Mouse (Mus musculus) C2C12 (cell line): ENCODE data around the gene Cdkn1a. TPM values are rescaled to one million over a fixed set of nuclear protein-coding genes. Genes with fewer than 3 reads are reported as not detected.

Source experiments
- H3K27me3 ChIP-seq: one replicate; pipeline ENCODE4 v1.6.1; 2011; ENCODE audit not compliant: control insufficient read depth, insufficient read depth, insufficient read length
- H3K36me3 ChIP-seq: one replicate; pipeline ENCODE4 v1.6.1; 2011; ENCODE audit not compliant: control insufficient read depth, insufficient read depth
- H3K4me3 ChIP-seq: one replicate; pipeline ENCODE4 v1.5.1; 2011; ENCODE audit warnings: mild to moderate bottlenecking, control low read depth; ENCODE audit not compliant: poor library complexity, insufficient read depth, severe bottlenecking
- H3K79me2 ChIP-seq: one replicate; pipeline ENCODE4 v1.6.1; 2011; ENCODE audit not compliant: control insufficient read depth, insufficient read depth
- H3K79me3 ChIP-seq: one replicate; pipeline ENCODE4 v1.6.1; 2011; ENCODE audit warnings: low read depth, control low read depth
- H3ac ChIP-seq: one replicate; pipeline ENCODE3; 2011; ENCODE audit warnings: low read depth; ENCODE audit not compliant: control insufficient read depth, insufficient read length
- CEBPB ChIP-seq: IDR thresholded peaks from one replicate; pipeline ENCODE4 v1.6.1; 2011; ENCODE audit warnings: low read depth, mild to moderate bottlenecking, control low read depth, moderate library complexity
- CTCF ChIP-seq: IDR thresholded peaks from one replicate; pipeline ENCODE4 v1.5.1; 2011; ENCODE audit not compliant: control insufficient read depth, insufficient read depth, insufficient read length
- FOSL1 ChIP-seq: IDR thresholded peaks from one replicate; pipeline ENCODE4 v1.8.0; 2011; ENCODE audit warnings: mild to moderate bottlenecking, low read length; ENCODE audit not compliant: poor library complexity, insufficient read depth, severe bottlenecking
- MAX ChIP-seq: IDR thresholded peaks from one replicate; pipeline ENCODE4 v1.6.1; 2011; ENCODE audit warnings: mild to moderate bottlenecking, control low read depth
- MYOD1 ChIP-seq: IDR thresholded peaks from one replicate; pipeline ENCODE4 v1.6.1; 2011; ENCODE audit warnings: low read depth; ENCODE audit not compliant: control insufficient read depth, insufficient read length
- MYOG ChIP-seq: IDR thresholded peaks from one replicate; pipeline ENCODE4 v1.6.1; 2011; ENCODE audit not compliant: control insufficient read depth, insufficient read length; ENCODE audit errors: extremely low read depth
- USF1 ChIP-seq: IDR thresholded peaks from one replicate; pipeline ENCODE4 v1.6.1; 2011; ENCODE audit warnings: low read depth, mild to moderate bottlenecking, control low read depth, moderate library complexity
- polyA plus RNA-seq: library from polyadenylated mRNA; unstranded; fragments of >200 nt; fragmentation: generic; extraction: Trizol; gene quantifications from one replicate; pipeline ENCODE4 v1.2.1, GENCODE M21; 2012; ENCODE audit warnings: missing spikeins

Cdkn1a gene
- polyA plus RNA-seq, 1 experiment = 236 TPM

- Histone ChIP-seq H3K79me3 (no peaks in the 10 kb centered on the region), H3K36me3 (no peaks in the 10 kb centered on the region), H3ac (no peak overlapping the region), H3K27me3 (no peaks in the 10 kb centered on the region), H3K4me3 (no peak overlapping the region), H3K79me2 (no peaks in the 10 kb centered on the region)
- TF ChIP-seq MYOD1 = no peak
- TF ChIP-seq CTCF = no peak
- no peak for TF ChIP-seq MYOG
- TF ChIP-seq USF1 = no peak
- no peak for TF ChIP-seq CEBPB
- TF ChIP-seq MAX = no peak
- no peak for TF ChIP-seq FOSL1
These were observed 21.7 kb upstream of the Cdkn1a start for GRCm38 (mm10) chr17:29069063-29069462.

GRCm38 (mm10) chr17:29071820-29072219 lies 19.0 kb upstream of the Cdkn1a start:
- no peaks in the 10 kb centered on the region for H3K27me3 ChIP-seq
- TF ChIP-seq MYOD1 = no peak
- no peak for TF ChIP-seq FOSL1
- TF ChIP-seq CEBPB = no peak
- TF ChIP-seq USF1 = no peak
- no peak for TF ChIP-seq MYOG
- TF ChIP-seq MAX = no peak
- TF ChIP-seq CTCF = no peak
- no peaks in the 10 kb centered on the region for H3K79me3 ChIP-seq
- H3K79me2 ChIP-seq = no peaks in the 10 kb centered on the region
- no peak overlapping the region for H3K4me3 ChIP-seq
- H3K36me3 ChIP-seq = no peaks in the 10 kb centered on the region
- H3ac ChIP-seq = no peak overlapping the region

DNA sequence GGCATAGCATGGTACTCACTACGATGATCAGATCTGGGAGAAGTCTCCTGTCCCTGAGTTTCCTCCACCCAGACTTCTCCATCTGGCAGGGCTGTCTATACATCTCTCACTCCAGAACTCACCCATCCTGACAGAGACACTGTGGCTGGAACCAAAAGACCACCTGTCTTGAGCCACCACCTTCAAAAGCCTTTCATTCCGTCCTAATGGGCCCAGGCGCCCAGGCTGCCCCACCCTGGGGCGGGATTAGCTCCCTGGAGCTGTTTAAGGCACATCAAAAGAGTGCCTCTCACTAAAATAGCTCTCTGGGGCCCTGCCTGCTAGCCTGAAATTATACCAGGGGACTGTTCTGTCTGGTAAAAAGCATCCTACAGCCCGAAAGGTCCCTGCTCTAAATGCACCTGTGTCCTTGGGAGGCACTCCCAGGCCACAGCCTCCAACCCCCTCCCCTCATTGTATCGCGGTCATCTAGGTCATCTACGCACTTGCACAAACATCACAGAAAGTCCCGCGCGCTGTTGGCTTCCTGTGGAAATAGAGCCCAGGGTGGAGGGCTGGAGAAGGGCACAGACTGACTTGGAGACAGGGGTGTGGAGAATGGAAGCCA lies 18.0 kb upstream of the Cdkn1a start:
- Histone ChIP-seq H3K36me3 (no peaks in the 10 kb centered on the region), H3K4me3 (no peak overlapping the region), H3K27me3 (no peaks in the 10 kb centered on the region), H3K79me3 (no peaks in the 10 kb centered on the region), H3K79me2 (no peaks in the 10 kb centered on the region), H3ac (no peak overlapping the region)
- TF ChIP-seq CTCF (no peak), FOSL1 (no peak), MAX (no peak), MYOD1 (no peak)

GRCm38 (mm10) chr17:29073313-29073712 lies 17.5 kb upstream of the Cdkn1a start:
- H3K27me3 ChIP-seq = no peaks in the 10 kb centered on the region
- no peaks in the 10 kb centered on the region for H3K36me3 ChIP-seq
- no peaks in the 10 kb centered on the region for H3K79me3 ChIP-seq
- no peaks in the 10 kb centered on the region for H3K79me2 ChIP-seq
- no peak for TF ChIP-seq MYOG
- no peak for TF ChIP-seq MYOD1
- no peak for TF ChIP-seq CTCF
- TF ChIP-seq FOSL1 = no peak
- TF ChIP-seq MAX = no peak
- TF ChIP-seq USF1 = no peak
- TF ChIP-seq CEBPB = no peak
- H3K4me3 ChIP-seq = no peak overlapping the region
- H3ac ChIP-seq = no peak overlapping the region

GRCm38 (mm10) chr17:29074085-29074484 lies 16.7 kb upstream of the Cdkn1a start:
- Histone ChIP-seq H3K4me3 (no peak overlapping the region), H3K79me3 (no peaks in the 10 kb centered on the region), H3ac (no peak overlapping the region), H3K36me3 (no peaks in the 10 kb centered on the region), H3K79me2 (no peaks in the 10 kb centered on the region), H3K27me3 (no peaks in the 10 kb centered on the region)
- TF ChIP-seq MYOD1 (no peak), FOSL1 (no peak), MYOG (no peak), USF1 (no peak), CTCF (no peak), CEBPB (no peak), MAX (no peak)

- Histone ChIP-seq H3K4me3 (no peak overlapping the region), H3ac (no peak overlapping the region), H3K27me3 (no peaks in the 10 kb centered on the region), H3K79me2 (no peaks in the 10 kb centered on the region), H3K36me3 (no peaks in the 10 kb centered on the region), H3K79me3 (no peaks in the 10 kb centered on the region)
- TF ChIP-seq MYOD1 (no peak), CEBPB (no peak)
These were observed 14.5 kb upstream of the Cdkn1a start for GRCm38 (mm10) chr17:29076235-29076634.
